Mouse (Mus musculus): ENCODE data around the gene Fth1.

The Fth1 gene

GRCm38 (mm10) chr19:9992011-9992958 lies 11.9 kb downstream of the Fth1 start:
- no peak for DNase-seq (ENCODE audit: low read depth)

- DNase-seq (ENCODE audit: low read depth) = peak; percentile 83
Measured at GRCm38 (mm10) chr19:9993036-9993656, 12.7 kb downstream of the Fth1 start.

- no peak for DNase-seq (ENCODE audit: low read depth)
Measured at GRCm38 (mm10) chr19:9997204-9998062, 17.0 kb downstream of the Fth1 start.

GRCm38 (mm10) chr19:9998063-9998416 lies 17.6 kb downstream of the Fth1 start:
- no peak for DNase-seq (ENCODE audit: low read depth)

- DNase-seq (ENCODE audit: low read depth) = no peak
Measured at GRCm38 (mm10) chr19:9998736-9999486, 18.5 kb downstream of the Fth1 start.

DNA sequence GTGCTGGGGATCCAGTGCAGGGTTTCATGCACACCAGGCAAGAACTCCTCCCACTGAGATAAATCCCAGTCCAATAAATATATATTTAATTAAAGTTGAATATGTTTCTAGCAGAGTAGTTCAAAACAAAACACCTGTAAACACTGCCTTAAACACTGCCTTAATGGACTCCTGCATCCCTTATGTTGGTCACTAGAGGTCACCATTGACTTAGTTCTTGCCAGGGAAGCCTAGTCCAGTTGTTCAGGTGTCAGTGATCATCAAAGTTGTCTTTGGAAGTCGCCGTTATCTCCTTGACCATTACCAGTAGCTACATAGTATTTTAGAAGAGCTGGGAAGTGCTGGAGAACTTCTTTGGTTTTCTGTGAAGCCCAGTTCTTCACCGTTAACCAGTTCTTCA lies 19.9 kb downstream of the Fth1 start:
- DNase-seq (ENCODE audit: low read depth) = no peak

DNA sequence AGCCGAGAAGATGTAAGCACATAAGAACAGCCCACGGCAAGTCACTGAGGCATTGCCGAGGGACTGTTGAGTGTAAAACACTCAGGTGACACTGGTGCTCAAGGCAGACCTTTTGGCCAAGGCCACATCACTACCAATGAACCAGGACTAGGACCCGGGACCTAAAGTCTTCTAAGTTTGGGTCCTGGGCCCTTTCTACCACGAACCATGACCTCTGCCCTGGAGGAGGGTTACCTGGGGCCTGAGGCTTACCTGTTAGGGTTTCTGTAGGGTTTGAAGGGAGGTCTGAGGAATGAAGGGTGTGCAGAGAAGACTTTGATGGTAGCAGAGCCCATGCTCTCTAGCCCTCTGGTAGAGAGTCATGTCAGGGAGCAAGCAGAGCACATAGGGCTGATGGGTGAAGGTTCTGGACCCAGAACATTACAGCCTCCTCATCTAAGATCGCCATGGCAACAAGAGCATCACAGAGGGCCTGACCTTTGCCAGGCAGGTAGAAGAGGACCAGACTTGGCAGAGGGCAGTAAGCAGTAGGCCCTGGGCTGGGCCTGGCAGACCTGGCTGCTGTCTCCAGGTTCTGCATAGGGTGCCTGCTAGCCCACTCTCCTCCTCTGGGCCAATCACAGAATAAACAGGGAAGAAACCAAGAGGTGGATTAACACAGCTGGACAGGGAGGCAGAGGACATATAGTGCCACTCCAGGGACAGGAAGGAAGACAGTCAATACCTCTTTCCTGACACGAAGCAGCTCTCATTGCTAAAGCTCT lies 21.0 kb downstream of the Fth1 start, which contains the start of the genes Best1 and Rab3il1:
TSS of gene Best1 (minus strand) at position 428 of the 764 bp plus-strand sequence.
TSS of gene Rab3il1 (plus strand) at position 464 of the 764 bp plus-strand sequence.
- no peak for DNase-seq (ENCODE audit: low read depth)

- no peak for DNase-seq (ENCODE audit: low read depth)
Measured at GRCm38 (mm10) chr19:10003696-10004095, 23.3 kb downstream of the Fth1 start.

- no peak for DNase-seq (ENCODE audit: low read depth)
Measured at GRCm38 (mm10) chr19:10011408-10011807, 31.0 kb downstream of the Fth1 start.

DNA sequence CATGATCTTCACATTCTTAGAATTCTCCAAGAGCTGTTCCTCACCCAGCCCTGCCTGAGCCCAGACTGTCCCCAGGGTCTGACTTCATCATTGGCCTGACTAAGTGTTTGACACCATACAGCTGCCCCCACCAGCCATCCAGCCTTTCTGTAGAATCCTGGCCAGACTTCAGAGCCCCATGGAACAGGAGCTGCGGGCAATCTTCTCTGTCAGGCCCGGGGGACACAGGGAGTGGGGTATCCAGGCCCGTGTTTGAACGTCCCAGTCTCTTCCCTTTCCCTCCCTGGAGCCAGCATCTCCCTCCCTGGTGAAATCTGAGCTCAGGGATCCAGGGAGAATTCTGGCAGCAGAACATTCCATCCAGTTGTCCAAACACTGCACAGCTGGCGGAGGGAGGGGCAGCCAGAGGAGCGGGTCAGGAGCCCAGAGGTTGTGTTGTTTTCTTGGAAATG lies 32.5 kb downstream of the Fth1 start:
- no peak for DNase-seq (ENCODE audit: low read depth)

DNA sequence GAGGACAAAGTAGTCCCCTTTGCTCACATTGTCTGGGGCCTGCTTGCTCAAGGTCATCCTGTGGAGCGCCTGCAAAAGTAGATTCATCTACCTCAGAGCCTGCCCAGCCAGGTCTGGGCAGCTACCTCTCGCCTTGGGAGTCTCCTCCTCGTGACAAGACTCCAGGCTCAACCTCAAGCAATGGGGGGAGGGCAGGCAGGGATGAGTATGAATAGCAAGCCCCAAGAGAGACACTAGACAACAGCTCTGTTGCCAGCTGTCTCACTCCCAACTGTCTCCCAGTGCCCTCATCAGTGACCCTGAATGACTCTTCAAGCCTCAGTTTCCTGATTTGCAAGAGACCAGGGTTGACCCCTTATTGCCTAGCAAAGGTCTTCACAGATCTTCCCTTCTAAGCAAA lies 33.0 kb downstream of the Fth1 start:
- no peak for DNase-seq (ENCODE audit: low read depth)

GRCm38 (mm10) chr19:10013913-10014312 lies 33.5 kb downstream of the Fth1 start:
- no peak for DNase-seq (ENCODE audit: low read depth)

GRCm38 (mm10) chr19:10014824-10015223 lies 34.4 kb downstream of the Fth1 start:
- DNase-seq (ENCODE audit: low read depth) = peak; percentile 37

DNA sequence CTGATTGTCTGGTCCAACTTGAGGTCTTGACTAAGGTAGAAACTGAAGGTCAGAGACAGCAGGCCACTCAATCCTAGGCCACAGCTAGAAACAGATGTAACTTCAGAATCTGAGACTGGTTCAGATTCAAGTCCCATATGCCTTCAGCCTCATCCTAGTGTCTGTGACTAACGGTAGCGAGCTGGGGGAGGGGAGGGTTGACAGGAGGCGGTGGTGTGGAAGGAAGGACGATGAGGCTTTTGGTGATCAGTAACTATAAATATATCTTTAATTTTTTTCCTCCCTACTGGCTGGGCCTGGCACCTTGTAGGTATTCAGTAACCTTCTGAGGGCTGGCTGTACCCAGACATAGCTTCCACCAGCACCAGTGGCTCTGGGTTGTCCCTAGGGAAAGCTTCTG lies 35.0 kb downstream of the Fth1 start:
- no peak for DNase-seq (ENCODE audit: low read depth)

- DNase-seq (ENCODE audit: low read depth) = no peak
Measured at GRCm38 (mm10) chr19:10016151-10016550, 35.8 kb downstream of the Fth1 start.

GRCm38 (mm10) chr19:10017637-10018526 lies 37.5 kb downstream of the Fth1 start:
- DNase-seq (ENCODE audit: low read depth) = peak; percentile 62

DNA sequence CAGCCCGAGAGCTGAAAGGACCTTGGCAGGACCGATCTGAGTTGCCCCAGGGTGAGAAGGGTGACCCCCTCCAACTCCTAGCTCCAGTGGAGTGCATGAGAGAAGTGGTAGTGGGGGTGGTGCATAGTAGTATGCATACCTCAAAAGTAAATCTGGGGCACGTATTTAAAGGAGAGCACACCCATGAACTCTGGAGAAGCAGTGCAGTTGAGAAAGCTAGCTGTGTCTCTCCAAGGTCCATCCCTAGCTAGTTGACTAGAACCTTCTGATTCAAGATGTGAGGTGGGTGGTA lies 38.1 kb downstream of the Fth1 start:
- no peak for DNase-seq (ENCODE audit: low read depth)

- DNase-seq (ENCODE audit: low read depth) = no peak
Measured at GRCm38 (mm10) chr19:10019214-10019760, 38.9 kb downstream of the Fth1 start.

- no peak for DNase-seq (ENCODE audit: low read depth)
Measured at GRCm38 (mm10) chr19:10021981-10022380, 41.6 kb downstream of the Fth1 start.

Measured in c-Kit-positive CD71-negative TER-119-negative erythroid progenitor cells, embryonic 14.5 days (primary cell).